Mouse (Mus musculus) heart, embryonic 14.5 days (tissue): ENCODE data around the gene Kcne4. TPM values are rescaled to one million over a fixed set of nuclear protein-coding genes. Genes with fewer than 3 reads are reported as not detected.
A peak's percentile ranks its signal among the peaks of the same experiment; 100 is the strongest.

Source experiments
- ATAC-seq: fragments of 200-750 bp; cut with Nextera tagmentation; 2 replicates; pipeline ENCODE4 v1.8.0; 2017; ENCODE audit warnings: low read depth, moderate TSS enrichment; ENCODE audit not compliant: insufficient number of reproducible peaks, insufficient read depth, low FRiP score
- H3K27ac ChIP-seq, 2 experiments: fragments of 200-500 bp in 1 of 2; fragments of 300-500 bp in 1 of 2; sonication (generic) in 1 of 2; replicated peaks in 1 of 2; 2 replicates each; pipeline ENCODE4 v1.5.1; 2012 to 2014; ENCODE audit warnings: low read depth in 2 of 2, low read length in 2 of 2, control low read depth in 1 of 2, mild to moderate bottlenecking in 1 of 2, mixed read lengths in 1 of 2; ENCODE audit not compliant: control insufficient read depth in 1 of 2, insufficient read depth in 1 of 2
- H3K27me3 ChIP-seq: fragments of 300-500 bp; sonication (generic); 2 replicates; pipeline ENCODE4 v1.6.1; 2014; ENCODE audit warnings: mild to moderate bottlenecking, low read length, control low read depth; ENCODE audit not compliant: control insufficient read depth, insufficient read depth
- H3K36me3 ChIP-seq: fragments of 300-500 bp; sonication (generic); 2 replicates; pipeline ENCODE4 v1.6.1; 2014; ENCODE audit warnings: mild to moderate bottlenecking, control low read depth, low read length, mixed read lengths; ENCODE audit not compliant: control insufficient read depth, insufficient read depth
- H3K4me1 ChIP-seq, 2 experiments: fragments of 200-500 bp in 1 of 2; fragments of 300-500 bp in 1 of 2; sonication (generic) in 1 of 2; 2 replicates each; pipeline ENCODE4 v1.6.1; 2012 to 2014; ENCODE audit warnings: low read length in 2 of 2, control low read depth in 1 of 2, mixed read lengths in 1 of 2; ENCODE audit not compliant: control insufficient read depth in 2 of 2, insufficient read depth in 2 of 2
- H3K4me2 ChIP-seq: fragments of 300-500 bp; sonication (generic); 2 replicates; pipeline ENCODE4 v1.6.1; 2014; ENCODE audit warnings: mild to moderate bottlenecking, low read length
- H3K4me3 ChIP-seq, 2 experiments: fragments of 200-500 bp in 1 of 2; fragments of 300-500 bp in 1 of 2; sonication (generic) in 1 of 2; 2 replicates each; pipeline ENCODE4 v1.5.1; 2012 to 2014; ENCODE audit warnings: low read length in 2 of 2, mild to moderate bottlenecking in 2 of 2, control low read depth in 1 of 2, low read depth in 1 of 2, moderate library complexity in 1 of 2; ENCODE audit not compliant: control insufficient read depth in 1 of 2, insufficient read depth in 1 of 2
- H3K9ac ChIP-seq: fragments of 300-500 bp; sonication (generic); 2 replicates; pipeline ENCODE4 v1.6.1; 2014; ENCODE audit warnings: mild to moderate bottlenecking, low read length
- H3K9me3 ChIP-seq: fragments of 300-500 bp; sonication (generic); 2 replicates; pipeline ENCODE4 v1.6.1; 2016; ENCODE audit warnings: low read length, control low read depth; ENCODE audit not compliant: control insufficient read depth
- WGBS: fragments of 180-500 bp; shearing (Covaris S2); extraction: QIAGEN DNeasy Blood & Tissue Kit; methylation state at CpG from one replicate; pipeline ENCODE4 v1.1.7; 2014; 5-methylcytosine and 5-hydroxymethylcytosine counted together
- polyA plus RNA-seq: library from polyadenylated mRNA; unstranded; fragments of >200 nt; fragmentation: Nextera tagmentation; extraction: Ambion mirVana; gene quantifications from 2 replicates; pipeline ENCODE4 v1.2.1, GENCODE M21; 2014

Gene Kcne4
- polyA plus RNA-seq, 1 experiment from 2014 or later: 4.2 TPM

DNA sequence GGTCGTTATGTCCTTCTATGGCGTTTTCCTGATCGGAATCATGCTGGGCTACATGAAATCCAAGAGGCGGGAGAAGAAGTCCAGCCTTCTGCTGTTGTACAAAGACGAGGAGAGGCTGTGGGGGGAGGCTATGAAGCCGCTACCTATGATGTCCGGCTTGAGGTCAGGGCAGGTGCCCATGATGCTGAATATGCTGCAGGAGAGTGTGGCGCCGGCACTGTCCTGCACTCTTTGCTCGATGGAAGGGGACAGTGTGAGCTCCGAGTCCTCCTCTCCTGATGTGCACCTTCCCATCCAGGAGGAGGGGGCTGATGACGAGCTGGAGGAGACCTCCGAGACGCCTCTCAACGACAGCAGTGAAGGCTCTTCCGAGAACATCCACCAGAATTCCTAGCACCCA lies 1.2 kb downstream of the Kcne4 start:
- H3K27ac ChIP-seq: 0 out of 4 replicates have a peak overlapping the region, but pooled peaks of 1 of the 2 experiments have one; percentile 87
- H3K4me3 ChIP-seq: peak overlapping the region in 1 of 2 experiments; percentile 2; a peak in 1 of 4 replicates
- peak overlapping the region; percentile 31 for H3K4me2 ChIP-seq
- H3K4me1 ChIP-seq: peaks cover 18 to 24% of the 10 kb centered on the region in 2 experiments
- 82% methylated on average over 16 of the region's 16 CpGs for WGBS
- H3K9me3 ChIP-seq: no peaks in the 10 kb centered on the region
- no peaks in the 10 kb centered on the region for H3K27me3 ChIP-seq
- ATAC-seq: no peak
- H3K36me3 ChIP-seq: no peaks in the 10 kb centered on the region
- 0 out of 2 replicates have a peak overlapping the region, but pooled peaks have one; percentile 21 for H3K9ac ChIP-seq

DNA sequence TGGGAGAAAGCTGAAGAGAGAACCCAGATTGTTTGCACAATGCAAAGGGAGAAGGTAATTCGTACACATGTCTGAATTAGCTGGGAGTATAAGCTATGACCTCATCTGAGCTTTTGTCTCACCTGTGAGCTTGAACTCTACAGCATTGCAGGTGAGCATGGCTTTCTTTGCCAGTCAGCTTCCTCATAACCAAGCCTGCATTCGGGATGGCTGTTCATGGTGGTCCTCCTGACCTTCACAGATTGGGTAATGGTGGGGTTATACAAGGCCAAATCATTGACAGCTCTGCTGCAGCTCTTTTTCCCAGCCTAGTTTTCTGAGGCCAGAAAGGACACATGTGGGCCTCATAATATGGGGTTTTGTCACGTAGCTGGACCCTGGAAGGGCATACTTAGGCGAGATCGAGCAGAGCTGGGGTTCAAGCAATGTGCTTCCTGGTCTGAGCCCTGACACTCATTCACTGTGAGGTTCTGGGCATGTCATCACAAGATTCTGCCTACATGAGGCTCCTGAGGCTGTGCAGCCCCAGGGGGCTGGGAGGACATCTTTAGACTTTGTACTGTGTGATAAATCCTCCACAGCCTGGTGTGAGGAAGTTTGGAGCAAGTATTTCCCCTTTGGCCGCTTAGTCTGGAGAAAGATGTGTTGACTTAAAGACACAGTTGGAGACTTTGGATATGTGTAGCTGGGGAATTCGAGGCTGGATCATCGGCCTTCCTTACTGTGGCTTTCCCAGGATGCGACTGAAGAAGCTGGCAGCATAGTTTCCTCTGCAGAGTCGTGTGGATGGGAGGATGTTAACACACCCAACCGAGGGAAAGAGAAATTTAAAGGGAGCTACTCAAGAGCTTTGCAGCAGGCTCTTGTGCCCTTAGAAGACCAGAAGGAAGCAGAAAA lies 2.3 kb downstream of the Kcne4 start:
- peak; percentile 44; the same call in 1 of the 2 replicates for ATAC-seq
- Histone ChIP-seq H3K36me3 (no peaks in the 10 kb centered on the region), H3K9ac (peak overlapping the region; percentile 38; the same call in 1 of the 2 replicates)

GRCm38 (mm10) chr1:78819592-78819991 lies 3.0 kb downstream of the Kcne4 start:
- Histone ChIP-seq H3K36me3 (no peaks in the 10 kb centered on the region), H3K4me1 (peaks cover 18 to 24% of the 10 kb centered on the region in 2 experiments), H3K4me2 (peak overlapping the region; percentile 21), H3K4me3 (no peak overlapping the region), H3K27ac (peak overlapping the region; percentile 85 to 87), H3K9ac (0 out of 2 replicates have a peak overlapping the region, but pooled peaks have one; percentile 38), H3K27me3 (no peaks in the 10 kb centered on the region), H3K9me3 (no peaks in the 10 kb centered on the region)
- ATAC-seq: peak; percentile 78
- WGBS: 13% methylated on average over 7 of the region's 7 CpGs

More for the DNA sequence above, 2.3 kb downstream of the Kcne4 start:
- H3K4me2 ChIP-seq: peak overlapping the region; percentile 21
- no peaks in the 10 kb centered on the region for H3K27me3 ChIP-seq
- no peak overlapping the region; a peak in 1 of 4 replicates for H3K4me3 ChIP-seq
- no peaks in the 10 kb centered on the region for H3K9me3 ChIP-seq
- H3K4me1 ChIP-seq: peaks cover 18 to 24% of the 10 kb centered on the region in 2 experiments
- H3K27ac ChIP-seq: peak overlapping the region; percentile 85 to 87
- 51% methylated on average over 11 of the region's 11 CpGs for WGBS

GRCm38 (mm10) chr1:78820176-78820575 lies 3.6 kb downstream of the Kcne4 start:
- H3K9ac ChIP-seq: no peak overlapping the region
- H3K4me1 ChIP-seq: peaks cover 18 to 24% of the 10 kb centered on the region in 2 experiments
- no peak for ATAC-seq
- H3K4me2 ChIP-seq: 0 out of 2 replicates have a peak overlapping the region, but pooled peaks have one; percentile 12
- H3K36me3 ChIP-seq: no peaks in the 10 kb centered on the region
- peak overlapping the region; percentile 51 to 83 for H3K27ac ChIP-seq
- no peak overlapping the region for H3K4me3 ChIP-seq
- 76% methylated on average over 8 of the region's 8 CpGs for WGBS
- no peaks in the 10 kb centered on the region for H3K27me3 ChIP-seq
- no peaks in the 10 kb centered on the region for H3K9me3 ChIP-seq

GRCm38 (mm10) chr1:78821111-78821510 lies 4.6 kb downstream of the Kcne4 start:
- no peak overlapping the region for H3K4me2 ChIP-seq
- H3K9ac ChIP-seq: no peak overlapping the region
- no peaks in the 10 kb centered on the region for H3K9me3 ChIP-seq
- peaks cover 18 to 24% of the 10 kb centered on the region in 2 experiments for H3K4me1 ChIP-seq
- WGBS: 78% methylated on average over 9 of the region's 9 CpGs
- no peaks in the 10 kb centered on the region for H3K36me3 ChIP-seq
- ATAC-seq: no peak
- H3K4me3 ChIP-seq: no peak overlapping the region
- H3K27me3 ChIP-seq: no peaks in the 10 kb centered on the region
- H3K27ac ChIP-seq: no peak overlapping the region

DNA sequence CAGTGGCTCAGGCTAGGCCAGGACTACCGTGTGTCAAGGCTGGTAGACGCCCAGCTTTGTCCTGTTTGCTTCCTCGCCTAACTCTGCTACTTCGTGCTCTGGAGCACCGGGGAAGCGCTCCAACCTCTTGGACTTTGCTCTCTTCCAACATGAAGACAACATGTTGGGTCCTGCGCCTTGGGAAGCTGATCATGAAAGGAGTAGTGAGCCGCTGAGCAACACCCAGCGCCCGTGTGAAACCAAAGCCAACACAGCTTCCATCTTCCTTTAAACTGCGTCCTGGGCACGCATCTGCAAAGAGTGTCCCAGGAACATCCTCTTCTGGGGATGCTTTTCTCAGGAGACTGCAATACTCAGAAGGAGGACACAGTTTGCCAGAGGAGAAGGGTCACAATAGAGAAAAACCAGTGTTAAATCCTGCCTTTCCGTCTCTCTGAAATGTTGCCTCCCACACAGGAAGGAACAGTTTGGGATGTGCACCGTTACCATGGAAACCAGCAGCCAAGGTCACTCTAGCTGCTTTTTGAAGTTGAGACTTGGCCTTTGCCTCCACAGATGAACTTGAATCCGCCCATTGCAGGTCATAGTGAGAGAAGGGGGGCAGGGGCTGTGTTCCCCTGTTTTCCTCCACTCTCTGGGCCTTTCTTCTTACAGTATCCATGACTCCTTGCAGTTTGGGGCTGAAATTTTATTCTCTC lies 5.3 kb downstream of the Kcne4 start:
- H3K9me3 ChIP-seq: no peaks in the 10 kb centered on the region
- H3K36me3 ChIP-seq: no peaks in the 10 kb centered on the region
- WGBS: 87% methylated on average over 15 of the region's 15 CpGs
- H3K27ac ChIP-seq: no peak overlapping the region
- no peaks in the 10 kb centered on the region for H3K27me3 ChIP-seq
- H3K9ac ChIP-seq: no peak overlapping the region
- no peak overlapping the region for H3K4me3 ChIP-seq
- H3K4me2 ChIP-seq: no peak overlapping the region
- ATAC-seq: no peak
- peaks cover 18 to 24% of the 10 kb centered on the region in 2 experiments for H3K4me1 ChIP-seq

DNA sequence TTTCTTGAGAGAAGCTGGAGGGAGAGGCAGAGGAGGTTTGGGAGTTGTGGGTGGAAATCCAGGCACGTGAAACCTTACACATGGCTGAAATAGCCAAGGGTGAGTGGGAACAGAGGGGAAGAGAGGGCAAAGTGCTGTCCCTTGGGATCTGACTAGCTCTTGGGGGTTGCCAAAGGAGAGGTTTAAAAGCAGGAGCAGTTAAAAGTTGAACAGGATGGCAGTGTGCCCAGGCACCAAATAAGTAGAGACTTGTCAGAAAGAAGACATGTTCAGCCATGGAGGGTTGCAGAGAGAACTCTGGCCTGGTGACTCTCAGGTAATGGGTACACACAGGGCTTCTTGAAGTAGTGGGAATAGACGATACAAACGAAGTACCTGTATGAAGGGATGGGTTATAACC lies 8.7 kb downstream of the Kcne4 start:
- Histone ChIP-seq H3K9me3 (no peaks in the 10 kb centered on the region), H3K27ac (no peak overlapping the region), H3K36me3 (no peaks in the 10 kb centered on the region), H3K27me3 (no peaks in the 10 kb centered on the region), H3K4me1 (peaks cover 2% of the 10 kb centered on the region in 2 experiments; a peak in 3 of 4 replicates), H3K9ac (no peak overlapping the region), H3K4me3 (no peak overlapping the region), H3K4me2 (no peak overlapping the region)
- WGBS: 63% methylated on average over 3 of the region's 3 CpGs
- ATAC-seq: no peak
